Mouse (Mus musculus): ENCODE results near the gene Skor1. TPM values are rescaled to one million over a fixed set of nuclear protein-coding genes. Genes with fewer than 3 reads are reported as not detected.

The Skor1 gene
- polyA plus RNA-seq, 1 experiment from 2014 or later = not detected

DNA sequence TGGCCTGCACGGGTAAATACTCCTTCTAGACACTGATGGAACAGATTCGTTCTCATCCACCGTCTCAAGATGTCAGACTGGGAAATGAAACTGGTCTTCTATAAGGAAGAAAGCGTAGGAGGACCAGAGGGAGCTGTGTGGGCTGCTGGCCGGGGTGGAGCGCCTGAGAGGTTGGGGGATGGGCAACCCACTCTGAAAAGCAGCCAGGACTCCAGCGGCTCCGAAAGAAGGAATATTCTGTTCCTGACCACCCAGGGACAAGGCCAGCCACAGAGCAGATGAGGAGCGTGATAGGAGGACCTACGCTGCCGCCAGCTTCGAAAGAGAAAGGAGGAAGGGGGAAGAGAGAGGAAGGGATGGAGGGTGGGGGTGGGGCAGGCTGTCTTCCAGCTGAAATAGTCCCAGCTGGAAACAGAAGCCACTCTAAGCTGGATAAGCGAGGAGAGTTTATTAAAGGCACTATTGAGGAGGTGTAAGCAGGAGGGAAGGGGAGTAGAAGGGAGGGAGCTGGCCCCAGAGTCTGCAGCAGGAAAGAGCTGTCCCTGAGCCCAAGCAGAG is 56.7 kb downstream of the Skor1 start:
- H3K36me3 ChIP-seq (ENCODE audit: control insufficient read depth, insufficient read depth) = no peaks in the 10 kb centered on the region
- peak overlapping the region; percentile 72 for H3K4me2 ChIP-seq (ENCODE audit: low read depth, low read length)
- H3K9ac ChIP-seq (ENCODE audit: low read length) = peak overlapping the region; percentile 37
- no peaks in the 10 kb centered on the region for H3K27me3 ChIP-seq (ENCODE audit: control insufficient read depth, insufficient read depth, low read length)
- H3K4me3 ChIP-seq (ENCODE audit: low read length) = peak overlapping the region; percentile 47
- 2% methylated on average over 13 of the region's 13 CpGs for WGBS
- H3K9me3 ChIP-seq (replicated peaks; ENCODE audit: control insufficient read depth, low read length) = no peaks in the 10 kb centered on the region
- ATAC-seq (replicated peaks; ENCODE audit: extremely low read depth, insufficient read depth, low FRiP score) = peak; percentile 88
- H3K4me1 ChIP-seq (ENCODE audit: control insufficient read depth, insufficient read depth, low read length) = peaks cover 22% of the 10 kb centered on the region
- H3K27ac ChIP-seq (ENCODE audit: low read length) = peak overlapping the region; percentile 80

DNA sequence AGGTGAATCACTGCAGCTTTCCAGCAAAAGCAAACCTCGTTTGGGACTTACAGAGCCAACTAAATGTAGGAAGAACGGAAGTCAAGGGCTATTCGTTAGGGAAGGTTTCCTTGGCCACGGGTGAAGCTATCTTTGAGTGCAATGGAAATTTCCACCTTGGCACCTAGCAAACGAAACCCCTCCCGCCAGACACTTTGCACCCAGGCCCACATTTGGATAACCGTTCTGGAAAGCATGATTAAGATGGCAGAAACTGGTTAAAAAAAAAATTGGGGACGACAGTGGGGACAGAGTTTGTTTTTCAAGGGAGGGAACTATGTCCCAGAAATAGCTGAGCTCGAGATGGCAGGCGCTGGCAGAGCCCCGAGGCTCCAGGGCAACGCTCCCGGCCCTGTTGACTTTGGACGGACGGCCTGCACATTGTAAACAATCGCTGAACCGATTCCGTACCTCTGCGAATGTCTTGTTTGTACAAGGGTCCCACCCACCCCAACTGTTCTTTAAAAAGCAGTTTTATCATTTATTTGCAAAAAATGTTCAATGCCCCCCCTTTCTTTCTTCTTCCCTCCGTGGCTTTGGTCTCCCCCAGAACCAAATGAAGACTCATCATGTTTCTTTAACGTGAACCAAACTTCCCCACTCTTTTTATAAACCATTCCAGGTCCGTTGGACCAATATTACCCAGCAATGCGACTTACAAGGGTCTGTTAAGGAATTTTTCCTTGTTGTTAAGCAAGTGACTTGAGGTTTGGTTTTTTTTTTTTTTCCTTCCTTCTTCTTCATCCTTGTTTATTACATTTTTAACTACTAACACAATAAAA is 57.5 kb downstream of the Skor1 start:
- Histone ChIP-seq H3K27me3 (ENCODE audit: control insufficient read depth, insufficient read depth, low read length) (no peaks in the 10 kb centered on the region), H3K4me3 (ENCODE audit: low read length) (peak overlapping the region; percentile 47), H3K27ac (ENCODE audit: low read length) (peak overlapping the region; percentile 80), H3K4me1 (ENCODE audit: control insufficient read depth, insufficient read depth, low read length) (peaks cover 22% of the 10 kb centered on the region), H3K36me3 (ENCODE audit: control insufficient read depth, insufficient read depth) (no peaks in the 10 kb centered on the region), H3K4me2 (ENCODE audit: low read depth, low read length) (peak overlapping the region; percentile 72), H3K9me3 (replicated peaks; ENCODE audit: control insufficient read depth, low read length) (no peaks in the 10 kb centered on the region), H3K9ac (ENCODE audit: low read length) (peak overlapping the region; percentile 37)
- 14% methylated on average over 23 of the region's 23 CpGs for WGBS
- ATAC-seq (replicated peaks; ENCODE audit: extremely low read depth, insufficient read depth, low FRiP score) = no peak

DNA sequence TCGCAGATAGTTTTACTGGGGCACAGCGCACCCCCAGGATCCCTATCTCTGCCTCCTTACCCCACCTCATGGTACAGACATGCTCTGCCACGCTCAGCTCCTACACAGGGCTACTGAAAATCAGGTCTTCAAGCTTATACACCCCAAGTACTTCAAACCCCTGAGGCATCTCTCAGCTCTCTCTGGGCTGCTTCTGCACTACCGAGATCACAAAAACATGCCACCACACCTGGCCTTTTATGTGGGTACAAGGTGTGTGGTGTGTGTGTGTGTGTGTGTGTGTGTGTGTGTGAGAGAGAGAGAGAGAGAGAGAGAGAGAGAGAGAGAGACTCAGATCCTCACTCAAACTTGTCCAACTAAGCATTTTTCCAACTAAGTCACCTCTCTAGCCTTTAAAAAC is 59.6 kb downstream of the Skor1 start:
- WGBS = 92% methylated on average over 4 of the region's 4 CpGs
- Histone ChIP-seq H3K36me3 (ENCODE audit: control insufficient read depth, insufficient read depth) (no peaks in the 10 kb centered on the region), H3K27ac (ENCODE audit: low read length) (no peak overlapping the region), H3K4me3 (ENCODE audit: low read length) (no peak overlapping the region), H3K4me1 (ENCODE audit: control insufficient read depth, insufficient read depth, low read length) (peaks cover 22% of the 10 kb centered on the region), H3K9me3 (replicated peaks; ENCODE audit: control insufficient read depth, low read length) (no peaks in the 10 kb centered on the region), H3K4me2 (ENCODE audit: low read depth, low read length) (no peak overlapping the region), H3K9ac (ENCODE audit: low read length) (no peak overlapping the region), H3K27me3 (ENCODE audit: control insufficient read depth, insufficient read depth, low read length) (no peaks in the 10 kb centered on the region)
- no peak for ATAC-seq (replicated peaks; ENCODE audit: extremely low read depth, insufficient read depth, low FRiP score)

Other genes with a start within 250 kb of the Skor1 start
- gene Pias1, start 161.0 kb downstream of the Skor1 start, polyA plus RNA-seq (2015; fragmentation: Nextera tagmentation; extraction: Ambion mirVana) = 42.0 and 44.1 TPM in 2 replicates
- 28.4 and 29.1 TPM in 2 replicates for gene Map2k5, start 228.9 kb upstream of the Skor1 start, polyA plus RNA-seq (2015; fragmentation: Nextera tagmentation; extraction: Ambion mirVana)